Mouse (Mus musculus) liver, adult 2 months (tissue): ENCODE data around the gene Celf2.

Experiments
- CTCF ChIP-seq: fragments of 200-500 bp; IDR thresholded peaks from 2 replicates; pipeline ENCODE4 v1.5.1; 2011; ENCODE audit warnings: low read depth, low read length, control low read depth
- POLR2A ChIP-seq: fragments of 200-500 bp; IDR thresholded peaks from 2 replicates; pipeline ENCODE4 v1.6.1; 2011; ENCODE audit warnings: low read length, control low read depth; ENCODE audit not compliant: insufficient read depth; ENCODE audit errors: extremely low read depth

GRCm38 (mm10) chr2:6505531-6505930, 1003.8 kb downstream of the Celf2 start:
- no peak for TF ChIP-seq POLR2A
- TF ChIP-seq CTCF = no peak
